27 mouse cellular contexts compared by ENCODE assay signal in the genomic region with DNA sequence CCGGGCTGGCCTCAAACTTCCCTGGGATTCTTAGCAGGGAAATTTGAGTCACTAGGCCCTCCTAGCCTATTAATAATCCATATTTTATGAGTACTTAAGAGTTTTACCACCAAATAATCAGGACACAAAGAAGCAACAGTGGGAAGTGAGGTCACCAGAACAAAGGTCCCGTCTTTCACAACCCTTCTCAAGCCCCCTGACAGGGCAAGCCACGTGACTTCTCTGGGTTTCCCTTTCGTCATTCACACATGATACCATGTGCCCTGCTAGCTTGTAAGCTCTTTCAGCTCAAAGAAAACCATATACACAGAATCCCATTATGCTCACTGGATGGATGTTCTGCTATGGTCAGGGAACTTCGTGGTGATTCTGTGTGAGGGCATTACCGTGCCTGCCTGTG. TPM values are rescaled to one million over a fixed set of nuclear protein-coding genes. Genes with fewer than 3 reads are reported as not detected.
DNase-seq lines count a peak whose midpoint lies in the region; ATAC-seq and TF ChIP-seq lines count a peak whose summit lies in the region.
"Had no signal": no experiment of that assay in that cellular context is flagged by ENCODE, and none has a peak within 500 bp of the region (broad histone marks: within the 10 kb centered on the region; RNA-seq: fewer than 3 reads in every experiment).

No protein-coding gene starts in this region.

- H3K4me3 ChIP-seq in heart, embryonic 11.5 days (ENCODE audit: low read depth, low read length): no peak overlapping the region
- no peak overlapping the region for H3K4me3 ChIP-seq in liver, postnatal 0 days (ENCODE audit: low read depth, low read length)
- H3K4me3 ChIP-seq in liver, embryonic 11.5 days (ENCODE audit: low read depth, low read length): no peak overlapping the region
- no peak overlapping the region for H3K4me3 ChIP-seq in brown adipose tissue, adult 24 weeks (ENCODE audit: insufficient read depth, low read depth, low read length)
- H3K4me3 ChIP-seq in layer of hippocampus, adult 2 months: no peak overlapping the region
- H3K4me3 ChIP-seq: embryonic facial prominence, embryonic 10.5 days; embryonic facial prominence, embryonic 15.5 days; forebrain, embryonic 12.5 days; limb, embryonic 12.5 days; lung, embryonic 15.5 days; midbrain, embryonic 10.5 days had no signal

- no peaks in the 10 kb centered on the region for H3K27me3 ChIP-seq in heart, embryonic 11.5 days (ENCODE audit: control insufficient read depth, insufficient read depth, low read length)
- no peaks in the 10 kb centered on the region for H3K27me3 ChIP-seq in liver, postnatal 0 days (ENCODE audit: insufficient read depth, low read length)
- no peaks in the 10 kb centered on the region for H3K27me3 ChIP-seq in liver, embryonic 11.5 days (replicated peaks; ENCODE audit: control insufficient read depth, insufficient read depth, low read length)
- H3K27me3 ChIP-seq: embryonic facial prominence, embryonic 15.5 days; forebrain, embryonic 12.5 days; limb, embryonic 12.5 days; lung, embryonic 15.5 days had no signal

- peak overlapping the region; percentile 24; the same call in 1 of the 2 replicates for H3K27ac ChIP-seq in heart, embryonic 11.5 days (ENCODE audit: low read depth, low read length)
- H3K27ac ChIP-seq in liver, postnatal 0 days (ENCODE audit: low read depth): no peak overlapping the region
- no peak overlapping the region for H3K27ac ChIP-seq in liver, embryonic 11.5 days (ENCODE audit: low read depth, low read length)
- peak overlapping the region; percentile 47 for H3K27ac ChIP-seq in brown adipose tissue, adult 24 weeks (replicated peaks; ENCODE audit: low read depth, low read length)
- no peak overlapping the region for H3K27ac ChIP-seq in layer of hippocampus, adult 2 months
- H3K27ac ChIP-seq: embryonic facial prominence, embryonic 10.5 days; embryonic facial prominence, embryonic 15.5 days; forebrain, embryonic 12.5 days; limb, embryonic 12.5 days; liver, embryonic 14.5 days; lung, embryonic 15.5 days; midbrain, embryonic 10.5 days had no signal

- DNase-seq in heart, postnatal 25 days (ENCODE audit: low spot score): no peak
- no peak for DNase-seq in liver, postnatal 0 days
- DNase-seq in liver, embryonic 11.5 days (ENCODE audit: low spot score): no peak
- no peak for DNase-seq in layer of hippocampus, adult 2 months (ENCODE audit: low spot score in 2 of 2)
- DNase-seq: adrenal gland, postnatal 25 days; B cell, adult 2 months; cerebellum, adult 2 months; cerebellum, postnatal 25 days; gastrocnemius, postnatal 14 days; kidney, adult 9 months; kidney, postnatal 10 days; spleen, adult 18-20 months; thymus, adult 18-20 months; thymus, postnatal 25 days had no signal

- TF ChIP-seq EP300 in liver, postnatal 0 days (IDR thresholded peaks at IDR 0.05; ENCODE audit: low read depth): no peak

- H3K9ac ChIP-seq in heart, embryonic 11.5 days (ENCODE audit: low read depth, low read length): no peak overlapping the region
- no peak overlapping the region for H3K9ac ChIP-seq in liver, postnatal 0 days (replicated peaks)
- no peak overlapping the region for H3K9ac ChIP-seq in liver, embryonic 11.5 days (ENCODE audit: low read depth, low read length)
- H3K9ac ChIP-seq: embryonic facial prominence, embryonic 15.5 days; forebrain, embryonic 12.5 days; limb, embryonic 12.5 days; liver, embryonic 14.5 days; lung, embryonic 15.5 days had no signal

- intact Hi-C loops in heart, postnatal 25 days (cut with DNase I): loop anchor here (2.0 kb wide), 1 partner anchor 13 kb away; no protein-coding TSS in a partner anchor

- ATAC-seq in heart, embryonic 11.5 days (replicated peaks; ENCODE audit: insufficient number of reproducible peaks, low FRiP score, low TSS enrichment): no peak
- 0 out of 2 replicates have a peak, but pooled peaks have one; percentile 8 for ATAC-seq in liver, postnatal 0 days
- no peak for ATAC-seq in liver, embryonic 11.5 days (replicated peaks; ENCODE audit: low FRiP score)
- peak; percentile 62 for ATAC-seq in megakaryocyte progenitor cell, adult 5-6 weeks (replicated peaks; ENCODE audit: poor library complexity)
- ATAC-seq: hindbrain, embryonic 16.5 days; midbrain, embryonic 16.5 days had no signal

- no peaks in the 10 kb centered on the region for H3K9me3 ChIP-seq in heart, embryonic 11.5 days (replicated peaks; ENCODE audit: control insufficient read depth, low read length)
- H3K9me3 ChIP-seq in liver, postnatal 0 days (ENCODE audit: low read length): no peaks in the 10 kb centered on the region
- H3K9me3 ChIP-seq in liver, embryonic 11.5 days (ENCODE audit: control insufficient read depth, low read length): no peaks in the 10 kb centered on the region
- H3K9me3 ChIP-seq: embryonic facial prominence, embryonic 10.5 days; embryonic facial prominence, embryonic 15.5 days; forebrain, embryonic 12.5 days; limb, embryonic 12.5 days; lung, embryonic 15.5 days; midbrain, embryonic 10.5 days had no signal

- peaks cover 3% of the 10 kb centered on the region; the same call in 1 of the 2 replicates for H3K36me3 ChIP-seq in heart, embryonic 11.5 days (ENCODE audit: control insufficient read depth, insufficient read depth, low read length)
- peaks cover 10% of the 10 kb centered on the region for H3K36me3 ChIP-seq in liver, postnatal 0 days (replicated peaks; ENCODE audit: insufficient read depth, low read length)
- peaks cover 5% of the 10 kb centered on the region; the same call in 1 of the 2 replicates for H3K36me3 ChIP-seq in liver, embryonic 11.5 days (ENCODE audit: control insufficient read depth, insufficient read depth, low read length)

- H3K4me1 ChIP-seq in heart, embryonic 11.5 days (ENCODE audit: control insufficient read depth, insufficient read depth, low read length): peaks cover 6% of the 10 kb centered on the region; the same call in 1 of the 2 replicates
- H3K4me1 ChIP-seq in liver, postnatal 0 days (ENCODE audit: insufficient read depth): peaks cover 3% of the 10 kb centered on the region; the same call in 1 of the 2 replicates
- no peaks in the 10 kb centered on the region for H3K4me1 ChIP-seq in liver, embryonic 11.5 days (replicated peaks; ENCODE audit: control insufficient read depth, insufficient read depth, low read length)
- H3K4me1 ChIP-seq in brown adipose tissue, adult 24 weeks (ENCODE audit: control insufficient read depth, insufficient read depth, insufficient read length, low read length): peaks cover 27% of the 10 kb centered on the region

- TF ChIP-seq CTCF in liver, postnatal 0 days (IDR thresholded peaks at IDR 0.05; ENCODE audit: low read depth): no peak
- no peak for TF ChIP-seq CTCF in layer of hippocampus, adult 2 months (conservative IDR thresholded peaks at IDR 0.05)

- 63% methylated on average over 6 of the region's 6 CpGs for WGBS in heart, embryonic 11.5 days (ENCODE audit: insufficient replicate concordance)
- 58% methylated on average over 6 of the region's 6 CpGs for WGBS in liver, postnatal 0 days (ENCODE audit: insufficient replicate concordance)
- WGBS in liver, embryonic 11.5 days: 66% methylated on average over 6 of the region's 6 CpGs

- H3K4me2 ChIP-seq in heart, embryonic 11.5 days: no peak overlapping the region
- H3K4me2 ChIP-seq in liver, postnatal 0 days (ENCODE audit: low read depth, low read length): no peak overlapping the region
- H3K4me2 ChIP-seq in liver, embryonic 11.5 days: no peak overlapping the region
- H3K4me2 ChIP-seq: embryonic facial prominence, embryonic 15.5 days; forebrain, embryonic 12.5 days; limb, embryonic 12.5 days; lung, embryonic 15.5 days had no signal

RNA-seq across cellular contexts. Expression of a gene that starts 12.4 kb away (rescaled TPM):
- 0.39 and 0.52 TPM in 2 replicates for polyA plus RNA-seq in heart, embryonic 11.5 days (2014; fragmentation: Nextera tagmentation; extraction: Ambion mirVana)
- 10 to 100 TPM; 25.1 to 28.1 TPM for total RNA-seq in heart, postnatal 25 days (2021)
- 0.85 and 1.1 TPM in 2 replicates for polyA plus RNA-seq in liver, postnatal 0 days (2015; fragmentation: Nextera tagmentation; extraction: Ambion mirVana)
- polyA plus RNA-seq in liver, embryonic 11.5 days (2014; fragmentation: Nextera tagmentation; extraction: Ambion mirVana): 0.10 and 0.16 TPM in 2 replicates
- polyA plus RNA-seq in brown adipose tissue, adult 24 weeks (2012; ENCODE audit: insufficient read depth, insufficient read length, missing spikeins): 84.9 and 93.8 TPM in 2 replicates
- total RNA-seq in megakaryocyte progenitor cell, adult 5-6 weeks (2015): 0.10 and 0.15 TPM in 2 replicates
- total RNA-seq in megakaryocyte progenitor cell, adult 5-6 weeks (2017): 0.14 TPM in 1 of 2 replicates, not detected in the other
- 1 to 10 TPM; 6.8 to 7.8 TPM for total RNA-seq in layer of hippocampus, adult 2 months (2021)
- total RNA-seq: neutrophil, adult 5-6 weeks had no signal

RNA-seq across cellular contexts. Expression of a gene that starts 25.4 kb away (rescaled TPM):
- 16.5 and 18.5 TPM in 2 replicates for polyA plus RNA-seq in heart, embryonic 11.5 days (2014; fragmentation: Nextera tagmentation; extraction: Ambion mirVana)
- 1 to 10 TPM; 7.4 to 7.5 TPM for total RNA-seq in heart, postnatal 25 days (2021)
- 3.8 and 4.0 TPM in 2 replicates for polyA plus RNA-seq in liver, postnatal 0 days (2015; fragmentation: Nextera tagmentation; extraction: Ambion mirVana)
- 14.2 and 15.6 TPM in 2 replicates for polyA plus RNA-seq in liver, embryonic 11.5 days (2014; fragmentation: Nextera tagmentation; extraction: Ambion mirVana)
- polyA plus RNA-seq in brown adipose tissue, adult 24 weeks (2012; ENCODE audit: insufficient read depth, insufficient read length, missing spikeins): 5.3 and 6.8 TPM in 2 replicates
- 14.7 and 16.9 TPM in 2 replicates for total RNA-seq in megakaryocyte progenitor cell, adult 5-6 weeks (2015)
- total RNA-seq in megakaryocyte progenitor cell, adult 5-6 weeks (2017): 11.2 and 19.2 TPM in 2 replicates
- total RNA-seq in layer of hippocampus, adult 2 months (2021): 10 to 100 TPM; 24.0 to 25.1 TPM

Comparison
In these comparisons a context has a peak if more than half of its experiments do, and no peak if none do; other contexts are left out.
1. ATAC-seq: peak in liver, postnatal 0 days (single experiment) and megakaryocyte progenitor cell, adult 5-6 weeks (single experiment); none in heart, embryonic 11.5 days (single experiment) and liver, embryonic 11.5 days (single experiment).
2. H3K27ac ChIP-seq: peak in heart, embryonic 11.5 days (single experiment) and brown adipose tissue, adult 24 weeks (single experiment); none in liver, postnatal 0 days (single experiment), liver, embryonic 11.5 days (single experiment) and layer of hippocampus, adult 2 months (single experiment).
3. RNA of a gene that starts 12.4 kb away (polyA plus RNA-seq): 84.9 to 93.8 TPM in brown adipose tissue, adult 24 weeks; 0.85 to 1.1 TPM in liver, postnatal 0 days, 0.39 to 0.52 TPM in heart, embryonic 11.5 days and 0.10 to 0.16 TPM in liver, embryonic 11.5 days; every median in the first group is over 10 times any median in the second.